Mouse (Mus musculus): Measurements from ENCODE around the gene Zfyve21. TPM values are rescaled to one million over a fixed set of nuclear protein-coding genes. Genes with fewer than 3 reads are reported as not detected.

The Zfyve21 gene
- polyA plus RNA-seq, 1 experiment from 2014 or later, result 42.9 TPM

DNA sequence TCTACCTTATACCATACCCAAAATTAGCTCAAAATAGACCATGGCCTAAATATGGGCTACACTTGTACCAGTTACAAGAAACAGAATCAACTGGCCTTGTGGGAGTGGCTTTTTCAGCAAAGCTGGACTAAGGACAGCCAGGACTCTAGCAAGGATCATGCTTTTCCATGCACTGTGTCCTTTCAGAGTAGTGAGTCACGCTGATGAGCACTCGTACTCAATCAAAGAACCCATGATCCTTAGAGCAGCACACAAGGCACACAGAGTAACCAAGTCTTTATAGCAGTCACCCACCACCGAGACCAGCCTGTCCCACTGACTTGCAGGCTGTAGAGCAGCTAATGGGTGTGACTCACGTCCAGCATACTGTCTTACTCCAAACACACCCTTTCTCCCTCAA, 39.6 kb downstream of the Zfyve21 start:
- Histone ChIP-seq H3K36me3 (peaks cover 18% of the 10 kb centered on the region; the same call in 1 of the 2 replicates), H3K4me2 (no peak overlapping the region), H3K9me3 (no peaks in the 10 kb centered on the region), H3K27me3 (no peaks in the 10 kb centered on the region), H3K27ac (no peak overlapping the region), H3K4me3 (no peak overlapping the region), H3K9ac (no peak overlapping the region), H3K4me1 (replicated peaks) (no peaks in the 10 kb centered on the region)
- 75% methylated on average over 4 of the region's 4 CpGs for WGBS
- no peak for ATAC-seq (ENCODE audit: low FRiP score)

DNA sequence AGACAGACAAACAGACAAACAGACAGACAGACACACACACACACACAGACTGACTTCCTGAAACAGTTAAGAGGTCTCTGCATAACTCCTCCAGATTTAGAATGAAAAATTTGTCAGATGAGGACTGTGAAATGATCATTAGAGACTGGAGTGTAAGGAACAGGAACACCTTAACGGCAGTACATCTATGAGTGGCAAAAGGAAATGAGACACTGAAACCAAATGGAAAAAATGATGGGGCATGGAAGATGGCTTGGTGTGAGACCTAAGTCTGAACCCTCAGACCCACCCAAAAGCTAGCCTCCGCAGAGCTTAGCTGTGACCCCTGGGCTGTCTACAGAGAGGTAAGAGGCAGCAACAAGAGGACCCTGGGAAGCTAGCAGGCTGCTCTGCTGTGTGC, 41.5 kb downstream of the Zfyve21 start:
- Histone ChIP-seq H3K36me3 (peaks cover 21% of the 10 kb centered on the region; the same call in 1 of the 2 replicates), H3K9me3 (no peaks in the 10 kb centered on the region), H3K27me3 (no peaks in the 10 kb centered on the region), H3K4me2 (no peak overlapping the region), H3K27ac (no peak overlapping the region), H3K9ac (no peak overlapping the region), H3K4me3 (no peak overlapping the region), H3K4me1 (replicated peaks) (no peaks in the 10 kb centered on the region)
- no peak for ATAC-seq (ENCODE audit: low FRiP score)
- 92% methylated on average over 2 of the region's 2 CpGs for WGBS

DNA sequence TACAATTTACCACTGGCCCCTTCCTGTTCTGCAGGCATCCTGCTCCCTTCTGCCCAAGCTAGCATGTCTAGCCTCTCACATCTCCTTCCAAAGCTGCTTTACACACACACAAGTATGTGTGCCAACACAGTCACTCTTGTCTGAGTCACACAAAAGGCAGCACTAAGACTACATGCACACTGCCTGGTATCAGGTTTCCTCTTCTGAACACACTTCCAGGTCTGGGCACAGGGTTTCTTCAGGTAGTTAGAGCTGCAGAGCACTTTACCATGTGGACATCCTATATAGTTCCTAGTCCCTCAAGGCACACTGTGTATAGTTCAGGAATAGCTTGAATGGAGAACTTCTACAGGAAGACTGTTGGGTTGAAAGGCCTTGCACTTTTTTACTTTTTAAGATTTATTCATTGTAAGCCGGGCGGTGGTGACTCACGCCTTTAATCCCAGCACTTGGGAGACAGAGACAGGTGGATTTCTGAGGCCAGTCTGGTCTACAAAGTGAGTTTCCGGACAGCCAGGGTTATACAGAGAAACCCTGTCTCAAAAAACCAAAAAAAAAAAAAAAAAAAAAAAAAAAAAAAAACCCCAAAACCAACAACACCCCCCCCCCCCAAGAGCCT, 50.3 kb downstream of the Zfyve21 start:
- 96% methylated on average over 4 of the region's 4 CpGs for WGBS
- Histone ChIP-seq H3K27ac (no peak overlapping the region), H3K4me3 (no peak overlapping the region), H3K27me3 (no peaks in the 10 kb centered on the region), H3K36me3 (peaks cover 34% of the 10 kb centered on the region), H3K9ac (no peak overlapping the region), H3K9me3 (no peaks in the 10 kb centered on the region), H3K4me1 (replicated peaks) (no peaks in the 10 kb centered on the region), H3K4me2 (no peak overlapping the region)
- no peak for ATAC-seq (ENCODE audit: low FRiP score)

DNA sequence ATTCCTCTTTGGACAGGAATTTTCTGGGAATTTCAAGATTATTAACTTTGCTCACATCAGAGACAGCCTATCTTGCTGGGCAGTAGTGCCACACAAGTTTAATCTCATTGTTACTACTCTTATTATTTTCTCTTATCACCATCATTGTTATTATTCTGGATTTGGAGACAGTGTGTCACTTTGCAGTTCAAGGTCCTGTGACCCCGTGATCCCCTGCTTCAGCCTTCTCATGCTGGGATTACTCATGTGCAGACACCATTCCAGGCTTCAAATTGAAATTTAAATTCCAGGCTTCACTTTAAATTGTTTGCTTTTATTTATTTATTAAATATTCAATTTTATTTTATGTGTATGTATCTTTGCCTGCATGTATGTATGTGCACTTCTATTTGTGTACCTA, 55.8 kb downstream of the Zfyve21 start:
- Histone ChIP-seq H3K4me1 (replicated peaks) (no peaks in the 10 kb centered on the region), H3K4me3 (no peak overlapping the region), H3K9me3 (no peaks in the 10 kb centered on the region), H3K9ac (no peak overlapping the region), H3K27me3 (no peaks in the 10 kb centered on the region), H3K27ac (no peak overlapping the region), H3K36me3 (peaks cover 41% of the 10 kb centered on the region), H3K4me2 (no peak overlapping the region)
- no peak for ATAC-seq (ENCODE audit: low FRiP score)
- WGBS, result 85% methylated on average over 1 of the region's 1 CpGs

DNA sequence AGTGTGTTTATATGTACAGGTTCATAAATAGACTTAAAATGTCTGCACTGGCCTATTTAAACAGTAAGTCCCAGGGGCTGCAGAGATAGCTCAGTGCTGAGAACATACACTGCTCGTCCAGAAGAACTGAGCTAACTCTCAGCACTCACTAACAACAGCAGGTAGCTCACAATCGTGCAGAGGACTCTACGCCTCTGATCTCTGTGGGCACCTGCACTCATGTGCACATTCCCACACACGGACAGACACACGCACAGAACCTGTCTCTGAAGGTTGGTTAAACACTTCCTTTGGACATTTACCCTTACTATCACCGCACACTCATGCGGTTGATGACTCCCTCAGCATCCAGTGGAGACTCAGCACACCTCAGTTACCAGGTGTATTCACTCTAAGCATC, 56.8 kb downstream of the Zfyve21 start:
- Histone ChIP-seq H3K4me2 (no peak overlapping the region), H3K9me3 (no peaks in the 10 kb centered on the region), H3K36me3 (peaks cover 34% of the 10 kb centered on the region), H3K4me1 (replicated peaks) (no peaks in the 10 kb centered on the region), H3K4me3 (no peak overlapping the region), H3K27ac (no peak overlapping the region), H3K27me3 (no peaks in the 10 kb centered on the region), H3K9ac (no peak overlapping the region)
- WGBS, result 87% methylated on average over 7 of the region's 7 CpGs
- ATAC-seq (ENCODE audit: low FRiP score), result no peak

DNA sequence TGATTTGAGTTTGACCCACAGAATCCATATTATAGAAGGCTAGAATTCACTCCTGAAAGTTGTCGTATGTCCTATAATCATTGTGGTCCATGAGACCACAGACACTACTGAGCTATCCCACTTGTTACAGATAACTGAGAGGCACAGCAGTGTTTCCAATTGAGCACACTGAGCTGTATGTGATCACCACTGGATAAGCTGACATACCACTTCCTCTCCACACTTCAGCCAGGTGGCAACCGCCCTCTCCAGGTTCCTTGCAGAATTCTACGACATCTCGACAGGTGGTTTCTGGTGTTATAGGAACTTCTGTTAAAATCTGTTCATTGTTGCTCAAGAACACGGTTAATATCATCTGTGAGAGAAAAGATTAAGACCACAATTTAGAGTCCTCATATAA, 58.1 kb downstream of the Zfyve21 start:
- ATAC-seq (ENCODE audit: low FRiP score), result no peak
- no peak overlapping the region for H3K9ac ChIP-seq
- no peak overlapping the region for H3K27ac ChIP-seq
- H3K9me3 ChIP-seq, result no peaks in the 10 kb centered on the region
- peaks cover 26% of the 10 kb centered on the region for H3K36me3 ChIP-seq
- no peak overlapping the region for H3K4me2 ChIP-seq
- no peaks in the 10 kb centered on the region for H3K27me3 ChIP-seq
- no peaks in the 10 kb centered on the region for H3K4me1 ChIP-seq (replicated peaks)
- no peak overlapping the region for H3K4me3 ChIP-seq
- 91% methylated on average over 5 of the region's 5 CpGs for WGBS

DNA sequence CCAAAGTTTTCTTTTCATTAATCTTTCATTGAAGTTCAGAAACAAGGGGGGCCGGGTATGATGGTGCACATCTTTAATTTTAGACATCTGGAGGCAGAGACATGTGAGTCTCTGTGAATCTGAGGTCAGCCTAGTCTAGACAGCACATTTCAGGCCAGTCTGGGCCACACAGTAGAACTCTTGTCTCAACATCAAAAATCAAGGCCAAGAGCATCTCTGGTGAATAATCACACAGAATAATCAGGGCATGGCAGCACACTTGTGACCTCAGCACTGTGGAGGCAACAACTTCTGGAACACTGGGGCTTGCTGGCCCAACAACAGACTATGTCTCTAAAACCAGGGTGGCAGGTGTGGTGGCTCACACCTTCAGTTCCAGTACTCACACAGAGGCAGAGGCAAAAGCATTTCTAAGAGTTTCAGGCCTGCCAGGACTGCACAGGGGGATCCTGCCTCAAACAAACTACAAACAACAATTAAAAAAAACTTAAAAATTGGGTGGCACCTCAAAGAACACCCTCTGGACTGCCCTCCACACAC, 60.7 kb downstream of the Zfyve21 start:
- Histone ChIP-seq H3K4me1 (replicated peaks) (no peaks in the 10 kb centered on the region), H3K27ac (no peak overlapping the region), H3K9ac (no peak overlapping the region), H3K4me3 (no peak overlapping the region), H3K36me3 (peaks cover 12% of the 10 kb centered on the region), H3K27me3 (no peaks in the 10 kb centered on the region), H3K9me3 (no peaks in the 10 kb centered on the region), H3K4me2 (no peak overlapping the region)
- no peak for ATAC-seq (ENCODE audit: low FRiP score)
- WGBS, result 71% methylated on average over 1 of the region's 1 CpGs

DNA sequence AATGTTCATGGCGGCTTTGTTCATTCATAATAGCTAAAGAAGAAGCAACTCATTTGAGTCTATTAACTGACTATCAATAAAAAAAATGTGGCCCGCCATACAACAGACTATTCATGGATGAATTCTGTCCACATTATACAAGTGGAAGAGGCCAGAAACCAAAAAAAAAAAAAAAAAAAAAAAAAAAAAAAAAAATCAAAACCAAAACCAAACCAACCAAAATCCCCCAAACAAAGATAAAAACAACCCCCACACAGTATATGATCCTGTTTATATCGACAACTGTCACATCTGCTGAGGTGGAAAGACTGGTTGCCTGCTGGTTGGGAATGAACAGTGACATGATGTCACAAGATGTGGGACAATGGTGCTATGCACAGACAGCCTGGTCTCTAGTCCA, 61.5 kb downstream of the Zfyve21 start:
- WGBS, result 82% methylated on average over 3 of the region's 3 CpGs
- H3K27me3 ChIP-seq, result no peaks in the 10 kb centered on the region

DNA sequence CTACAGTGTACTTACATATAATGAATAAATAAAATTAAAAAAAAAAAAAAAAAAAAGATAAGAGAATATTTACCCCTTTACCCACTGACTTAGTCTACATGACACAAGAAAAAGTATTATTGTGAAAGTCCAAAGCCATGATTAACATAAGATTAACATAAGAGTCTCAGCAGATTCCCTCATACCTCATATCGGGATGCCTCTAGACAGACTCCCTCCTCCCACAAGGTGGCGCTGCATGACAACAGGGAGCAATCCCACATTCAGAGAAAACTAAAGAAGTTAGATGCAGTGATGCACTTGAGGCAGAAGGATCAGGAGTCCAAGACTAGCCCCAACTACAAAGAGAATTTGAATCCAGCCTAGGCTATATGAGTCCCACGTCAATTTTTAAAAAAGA, 64.2 kb downstream of the Zfyve21 start:
- Histone ChIP-seq H3K9me3 (no peaks in the 10 kb centered on the region), H3K4me2 (no peak overlapping the region), H3K36me3 (no peaks in the 10 kb centered on the region), H3K27me3 (no peaks in the 10 kb centered on the region), H3K27ac (no peak overlapping the region), H3K9ac (no peak overlapping the region), H3K4me1 (replicated peaks) (no peaks in the 10 kb centered on the region), H3K4me3 (no peak overlapping the region)
- 16% methylated on average over 3 of the region's 3 CpGs for WGBS
- ATAC-seq (ENCODE audit: low FRiP score), result peak; percentile 43; the same call in 1 of the 2 replicates

More for the DNA sequence above, 61.5 kb downstream of the Zfyve21 start:
- H3K9ac ChIP-seq, result no peak overlapping the region
- H3K4me2 ChIP-seq, result no peak overlapping the region
- no peak overlapping the region for H3K4me3 ChIP-seq
- H3K9me3 ChIP-seq, result no peaks in the 10 kb centered on the region
- no peak overlapping the region for H3K27ac ChIP-seq
- H3K4me1 ChIP-seq (replicated peaks), result no peaks in the 10 kb centered on the region
- ATAC-seq (ENCODE audit: low FRiP score), result no peak
- peaks cover 10% of the 10 kb centered on the region; the same call in 1 of the 2 replicates for H3K36me3 ChIP-seq

Other genes starting within 250 kb of the Zfyve21 start
- gene Mark3, start 239.6 kb upstream of the Zfyve21 start, polyA plus RNA-seq (2015; fragmentation: Nextera tagmentation; extraction: Ambion mirVana), result 50.6 and 50.9 TPM in 2 replicates
- gene Ckb, start 141.8 kb upstream of the Zfyve21 start, polyA plus RNA-seq (2015; fragmentation: Nextera tagmentation; extraction: Ambion mirVana), result 1,675 and 1,703 TPM in 2 replicates
- gene Trmt61a, start 136.1 kb upstream of the Zfyve21 start, polyA plus RNA-seq (2015; fragmentation: Nextera tagmentation; extraction: Ambion mirVana), result 8.6 and 9.3 TPM in 2 replicates
- 65.3 and 67.9 TPM in 2 replicates for gene Bag5, start 100.9 kb upstream of the Zfyve21 start, polyA plus RNA-seq (2015; fragmentation: Nextera tagmentation; extraction: Ambion mirVana)
- 55.1 and 62.1 TPM in 2 replicates for gene Apopt1, start 100.9 kb upstream of the Zfyve21 start, polyA plus RNA-seq (2015; fragmentation: Nextera tagmentation; extraction: Ambion mirVana)
- 571 and 589 TPM in 2 replicates for gene Klc1, start 55.3 kb upstream of the Zfyve21 start, polyA plus RNA-seq (2015; fragmentation: Nextera tagmentation; extraction: Ambion mirVana)
- 3.1 and 3.6 TPM in 2 replicates for gene Xrcc3, start 297 bp upstream of the Zfyve21 start, polyA plus RNA-seq (2015; fragmentation: Nextera tagmentation; extraction: Ambion mirVana)
- 23.0 and 25.5 TPM in 2 replicates for gene Ppp1r13b, start 93.9 kb downstream of the Zfyve21 start, polyA plus RNA-seq (2015; fragmentation: Nextera tagmentation; extraction: Ambion mirVana)
- 734 and 738 TPM in 2 replicates for gene Atp5mpl, start 152.8 kb downstream of the Zfyve21 start, polyA plus RNA-seq (2015; fragmentation: Nextera tagmentation; extraction: Ambion mirVana)
- gene Tdrd9, start 157.4 kb downstream of the Zfyve21 start, polyA plus RNA-seq (2015; fragmentation: Nextera tagmentation; extraction: Ambion mirVana), result 0.38 and 0.48 TPM in 2 replicates
- not detected in 2 replicates for gene Rd3l, start 167.1 kb downstream of the Zfyve21 start, polyA plus RNA-seq (2015; fragmentation: Nextera tagmentation; extraction: Ambion mirVana)

Data from hindbrain, embryonic 13.5 days (tissue).